Mouse (Mus musculus) lung, postnatal 4 days (tissue): ENCODE data around the gene Mei1.

Source experiments
- DNase-seq, 2 experiments: peaks; one replicate each; pipeline ENCODE4 v3.0.0; 2021

Gene Mei1

GRCm38 (mm10) chr15:82069898-82070297 lies at the start of gene Mei1:
TSS of gene Mei1 (plus strand) at chr15:82069996.
- DNase-seq, result no peak

- peak in 1 of 2 experiments; percentile 39 for DNase-seq
These were observed 47.2 kb upstream of the Mei1 start for GRCm38 (mm10) chr15:82022535-82023088.

DNA sequence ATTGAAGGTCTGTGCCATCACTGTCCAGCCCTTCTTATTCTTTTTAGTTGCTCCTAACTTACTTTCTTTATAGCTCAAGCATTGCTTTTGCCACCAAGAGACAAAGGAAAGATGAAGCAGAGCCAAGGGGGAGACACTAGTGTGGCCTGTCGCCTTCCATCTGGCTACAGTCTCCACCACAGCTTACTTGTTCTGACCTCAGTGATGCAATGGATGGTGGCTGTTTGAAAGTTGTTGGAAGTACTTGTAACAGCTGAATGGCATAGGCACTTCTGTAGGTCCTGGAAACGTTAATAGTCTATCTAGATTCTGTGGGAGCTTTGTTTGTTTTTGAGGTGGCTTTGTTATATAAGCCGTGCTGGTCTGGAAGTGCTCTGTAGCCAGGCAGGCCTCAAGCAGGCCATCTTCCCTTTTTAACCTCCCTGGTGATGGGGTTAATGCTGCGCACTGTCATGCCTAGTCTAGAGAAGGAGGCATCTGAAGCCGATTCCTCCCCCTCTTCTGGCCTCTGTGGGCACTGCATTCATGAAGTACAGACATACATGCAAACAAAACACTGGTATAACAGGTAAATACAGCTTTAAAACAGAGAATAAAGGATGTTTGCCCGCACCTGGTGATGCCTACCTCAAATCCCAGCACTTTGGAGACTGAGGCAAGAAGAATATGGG lies 45.7 kb upstream of the Mei1 start:
- no peak for DNase-seq

DNA sequence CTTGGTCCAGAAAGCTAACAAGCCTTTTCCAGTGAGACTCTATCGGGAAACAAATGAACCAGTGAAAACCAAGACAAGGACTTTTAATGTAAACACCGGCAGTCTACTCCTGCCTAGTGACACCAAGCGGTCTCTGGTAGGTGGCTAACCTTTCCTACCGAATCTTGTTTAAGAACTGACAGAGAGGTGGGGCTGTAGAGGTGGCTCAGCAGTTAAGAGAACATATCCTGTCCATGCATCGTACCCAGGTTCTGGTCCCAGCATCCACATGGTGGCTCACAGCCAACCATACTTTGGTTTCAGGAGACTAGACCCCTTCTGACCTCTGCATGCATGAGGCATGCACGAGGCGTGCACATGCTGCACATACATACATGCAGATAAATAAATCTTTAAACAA lies 42.5 kb upstream of the Mei1 start:
- DNase-seq, result no peak

DNA sequence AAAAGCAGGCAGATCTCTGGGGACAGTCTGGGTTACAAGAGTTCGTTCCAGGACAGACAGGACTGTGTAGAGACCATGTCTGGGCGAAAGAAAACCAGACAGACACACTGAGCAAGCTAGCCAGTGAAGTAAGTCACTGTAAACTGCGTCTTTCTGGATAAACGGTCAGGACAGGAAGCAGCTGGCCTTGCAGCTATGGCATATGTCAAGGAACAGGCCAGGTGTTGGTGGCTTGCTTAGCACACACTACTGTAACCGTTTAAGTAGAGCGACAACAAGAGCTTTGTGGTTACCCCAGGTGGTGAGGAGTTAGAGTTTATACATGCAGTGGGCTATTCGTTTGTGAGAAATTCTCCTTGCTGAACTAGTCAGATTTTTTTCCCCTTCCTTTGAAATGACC lies 42.1 kb upstream of the Mei1 start:
- DNase-seq, result no peak

DNA sequence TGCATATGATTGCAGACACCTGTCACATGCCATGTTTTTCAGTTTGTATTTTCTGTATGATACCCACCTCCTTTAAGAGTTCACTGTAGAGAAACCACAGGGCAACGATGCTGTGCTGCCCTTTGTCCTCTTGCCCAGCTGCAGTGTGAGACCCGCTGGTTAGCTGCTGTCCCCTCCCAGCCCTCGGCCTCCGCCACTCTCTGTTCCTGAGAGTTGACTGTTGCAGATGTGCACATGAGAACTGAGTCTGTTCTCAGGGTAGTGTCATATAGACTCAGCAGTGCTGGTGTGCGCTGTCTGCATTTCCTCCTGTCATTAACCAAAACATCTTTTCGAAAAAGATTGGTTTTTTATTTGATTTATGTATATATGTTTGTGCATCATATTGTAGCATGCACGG lies 37.4 kb upstream of the Mei1 start:
- no peak for DNase-seq

DNA sequence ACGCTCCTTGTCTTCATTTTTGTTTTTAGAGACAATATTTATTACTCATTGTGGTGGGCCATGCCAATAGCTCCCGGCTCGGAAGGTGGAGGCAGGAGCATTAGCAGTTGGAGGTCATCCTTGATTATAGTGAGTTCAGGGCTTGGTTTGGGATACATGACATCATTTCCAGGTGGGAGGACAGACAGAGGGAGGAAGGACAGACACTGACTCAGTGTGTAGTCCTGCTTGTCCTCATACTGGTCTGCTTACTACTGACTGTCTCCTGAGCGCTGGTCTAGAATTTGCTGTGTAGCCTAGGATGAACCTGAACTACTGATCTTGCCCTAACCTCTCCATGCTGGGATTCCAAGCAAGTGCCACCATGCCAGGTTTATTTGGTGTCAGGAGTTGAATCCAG lies 36.0 kb upstream of the Mei1 start, which contains the start of gene Desi1:
Gene Desi1, minus strand, starts transcription at position 101 of the 400 bp plus-strand sequence.
- DNase-seq, result no peak

- DNase-seq, result peak in 1 of 2 experiments; percentile 43
These were observed 33.7 kb upstream of the Mei1 start for GRCm38 (mm10) chr15:82035904-82036689.

DNA sequence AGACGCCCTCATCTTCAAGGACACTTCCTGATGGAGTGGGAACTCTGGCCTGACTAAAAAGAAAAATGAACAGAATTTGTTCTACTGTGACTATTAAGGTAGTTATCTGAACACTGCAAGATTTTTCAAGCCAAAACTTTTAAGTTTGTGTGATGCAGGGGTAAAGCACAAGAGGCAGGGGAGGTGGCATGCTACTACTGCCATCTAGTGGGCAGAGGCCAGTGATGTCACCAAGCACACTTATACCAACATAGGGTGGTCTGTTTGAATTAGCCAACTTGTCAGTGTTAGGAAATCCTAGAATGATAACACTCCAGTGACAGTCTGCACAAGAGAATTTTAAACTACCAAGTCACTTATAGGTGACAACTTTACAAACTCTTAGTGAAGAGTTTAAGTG lies 29.1 kb upstream of the Mei1 start:
- DNase-seq, result peak; percentile 45 to 52

DNA sequence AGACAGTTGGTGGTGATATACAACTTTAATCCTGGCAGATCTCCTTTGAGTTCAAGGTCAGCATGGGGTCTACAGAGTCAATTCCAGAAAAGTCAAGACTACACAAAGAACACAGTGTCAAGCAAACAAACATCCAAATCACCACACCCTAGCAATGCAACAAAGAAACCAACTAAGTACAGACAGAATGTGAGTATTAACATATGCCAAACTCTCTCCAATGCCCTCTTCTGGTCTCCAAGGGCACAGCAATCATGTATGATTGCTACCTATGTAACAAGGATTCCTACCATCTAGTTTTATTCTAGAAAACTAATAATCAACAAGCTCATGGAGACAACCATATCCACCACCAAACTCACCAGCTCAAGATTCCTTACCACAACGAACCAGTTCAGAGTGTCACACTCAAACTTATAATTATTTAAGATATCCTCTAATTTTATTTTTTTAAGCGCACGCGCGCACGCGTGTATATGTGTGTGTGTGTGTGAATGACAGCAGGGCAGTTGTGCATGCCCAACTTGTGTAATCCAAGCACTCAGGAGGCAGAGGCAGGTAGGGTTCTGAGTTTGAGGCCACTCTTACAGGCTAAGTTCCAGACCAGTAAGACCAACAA lies 25.5 kb upstream of the Mei1 start:
- no peak for DNase-seq

DNA sequence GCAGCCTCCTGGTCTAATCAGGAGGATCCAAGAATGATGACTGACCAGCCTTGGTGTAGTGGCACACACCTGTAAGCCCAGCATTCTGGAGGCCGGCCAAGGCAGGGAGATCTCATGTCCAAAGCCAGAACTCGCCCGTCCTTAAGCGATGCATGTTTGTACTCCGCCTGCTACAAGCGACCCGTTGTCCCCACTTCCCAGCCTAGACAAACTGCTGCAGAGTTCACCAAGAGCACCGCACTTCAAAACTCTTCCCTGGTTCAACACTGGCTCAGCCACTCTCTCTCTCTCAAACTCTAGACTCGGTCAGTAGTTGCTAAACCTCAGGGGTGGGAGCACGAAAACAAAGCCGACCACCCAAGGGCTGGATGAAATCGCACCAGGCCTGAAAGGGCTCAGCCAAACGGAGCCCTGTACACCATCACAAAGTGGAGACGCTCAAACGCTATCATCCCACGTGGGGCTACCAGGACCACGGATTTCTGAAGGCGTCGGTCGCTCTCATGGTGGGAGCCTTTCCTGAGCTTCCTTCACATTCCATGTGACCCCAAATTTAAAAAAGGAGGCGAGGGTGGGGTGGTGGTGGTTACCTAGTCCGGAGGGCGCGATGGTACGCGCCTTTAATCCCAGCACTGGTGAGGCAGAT lies 23.4 kb upstream of the Mei1 start:
- DNase-seq, result no peak

DNA sequence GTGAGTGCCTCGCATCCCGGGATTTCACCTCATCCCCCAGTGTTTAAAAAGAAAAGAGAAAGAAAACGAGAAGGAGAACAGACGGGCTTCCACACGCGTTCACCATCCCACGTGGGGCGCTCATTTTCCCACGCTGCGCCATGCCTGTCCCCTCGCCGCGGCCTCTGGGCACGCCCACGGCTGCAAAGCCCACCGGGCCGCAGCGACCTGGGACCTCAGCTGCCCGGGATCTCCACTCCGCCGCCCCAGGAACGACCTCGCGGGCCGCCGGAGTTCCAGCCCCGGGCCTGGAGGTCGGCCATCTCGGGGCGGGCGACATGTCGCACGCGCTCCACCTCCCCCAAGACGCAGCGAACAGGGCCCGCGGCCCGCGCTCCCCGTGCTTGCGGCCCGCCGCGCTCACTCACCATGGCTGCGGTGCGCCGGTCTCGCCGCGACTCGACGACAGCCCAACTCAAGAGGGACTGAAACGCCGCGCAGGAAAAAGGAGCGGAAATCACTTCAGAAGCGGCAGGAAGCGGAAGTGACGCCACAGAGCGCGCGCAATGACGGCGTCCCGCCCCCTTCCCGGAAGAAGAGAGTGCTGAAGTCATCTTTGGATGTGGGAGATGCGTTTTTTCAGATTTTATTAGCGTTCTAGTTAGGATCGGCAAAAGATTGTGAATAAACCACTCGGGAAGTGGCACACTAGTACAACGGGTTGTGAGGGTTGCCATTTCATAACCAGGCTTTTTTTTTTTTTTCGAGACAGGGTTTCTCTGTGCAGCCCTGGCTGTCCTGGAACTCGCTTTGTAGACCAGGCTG lies 22.5 kb upstream of the Mei1 start, which contains the start of gene Snu13:
Gene Snu13, minus strand, starts transcription at position 519 of the 804 bp plus-strand sequence.
- peak; percentile 94 for DNase-seq

GRCm38 (mm10) chr15:82052544-82052943 lies 17.3 kb upstream of the Mei1 start:
- no peak for DNase-seq

DNA sequence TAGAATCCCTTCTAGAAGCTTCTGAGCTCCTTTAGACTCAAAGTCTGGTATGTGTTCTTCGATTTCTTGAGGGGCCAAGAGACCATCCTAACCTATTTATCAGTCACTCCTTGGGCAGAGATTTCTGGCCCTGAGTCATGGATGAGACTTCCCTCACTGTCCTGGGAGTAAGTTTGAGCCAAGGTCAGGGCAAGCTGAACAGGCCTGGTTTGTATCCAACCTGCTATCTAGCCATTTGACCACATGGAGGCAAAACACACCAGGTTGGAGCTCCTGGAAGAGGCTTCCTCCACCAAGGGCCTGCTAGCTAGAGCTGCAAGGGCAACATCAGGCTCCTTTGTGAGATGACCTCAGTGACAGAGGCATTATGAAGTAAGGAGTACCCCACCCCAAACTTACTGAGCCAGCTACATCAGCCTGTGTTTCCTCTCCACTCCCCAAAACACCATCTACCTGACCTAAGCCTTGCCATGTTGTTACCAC lies 11.0 kb upstream of the Mei1 start, which contains the start of gene 4930407I10Rik:
Gene 4930407I10Rik, plus strand, starts transcription at position 433 of the 483 bp plus-strand sequence.
- DNase-seq, result no peak

DNA sequence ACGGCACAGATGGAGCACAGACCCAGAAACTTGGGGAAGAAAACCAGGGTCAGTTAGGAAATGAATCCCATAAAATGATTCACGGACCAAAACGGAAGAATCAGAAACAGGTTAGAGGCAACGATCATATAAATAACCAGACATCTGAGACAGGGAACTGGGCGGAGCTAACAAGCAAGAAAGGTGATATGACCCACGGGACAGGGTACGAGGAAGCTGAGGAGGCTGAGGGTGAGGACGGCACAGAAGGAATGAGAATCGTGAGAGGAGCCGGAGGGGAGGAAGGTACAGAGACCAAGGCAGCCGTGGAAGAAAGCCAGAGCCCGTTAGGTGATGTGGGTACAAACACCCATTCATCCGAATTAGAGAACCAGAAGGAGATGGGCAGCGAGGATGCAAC lies 5.9 kb upstream of the Mei1 start:
- no peak for DNase-seq

DNA sequence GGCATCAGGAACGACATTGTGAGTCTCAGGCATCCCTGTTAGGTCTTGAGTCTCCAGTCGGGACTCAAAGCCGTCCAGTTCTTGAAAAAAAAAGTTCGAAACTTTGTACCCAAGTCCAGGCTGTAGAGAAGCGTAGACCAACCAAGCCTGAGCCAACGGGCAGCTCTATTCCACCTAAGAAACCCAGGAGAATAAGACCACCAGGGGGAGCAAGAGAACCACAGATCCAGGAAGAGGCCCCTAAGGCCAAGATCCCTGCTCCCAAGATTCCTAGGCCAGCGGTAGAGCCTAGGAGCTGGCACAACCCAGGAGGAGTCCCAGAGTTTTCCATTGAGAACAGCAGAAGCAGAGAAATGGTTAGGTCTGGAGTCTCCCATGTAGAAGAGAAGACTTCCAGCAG lies 4.3 kb upstream of the Mei1 start:
- DNase-seq, result peak in 1 of 2 experiments; percentile 78

DNA sequence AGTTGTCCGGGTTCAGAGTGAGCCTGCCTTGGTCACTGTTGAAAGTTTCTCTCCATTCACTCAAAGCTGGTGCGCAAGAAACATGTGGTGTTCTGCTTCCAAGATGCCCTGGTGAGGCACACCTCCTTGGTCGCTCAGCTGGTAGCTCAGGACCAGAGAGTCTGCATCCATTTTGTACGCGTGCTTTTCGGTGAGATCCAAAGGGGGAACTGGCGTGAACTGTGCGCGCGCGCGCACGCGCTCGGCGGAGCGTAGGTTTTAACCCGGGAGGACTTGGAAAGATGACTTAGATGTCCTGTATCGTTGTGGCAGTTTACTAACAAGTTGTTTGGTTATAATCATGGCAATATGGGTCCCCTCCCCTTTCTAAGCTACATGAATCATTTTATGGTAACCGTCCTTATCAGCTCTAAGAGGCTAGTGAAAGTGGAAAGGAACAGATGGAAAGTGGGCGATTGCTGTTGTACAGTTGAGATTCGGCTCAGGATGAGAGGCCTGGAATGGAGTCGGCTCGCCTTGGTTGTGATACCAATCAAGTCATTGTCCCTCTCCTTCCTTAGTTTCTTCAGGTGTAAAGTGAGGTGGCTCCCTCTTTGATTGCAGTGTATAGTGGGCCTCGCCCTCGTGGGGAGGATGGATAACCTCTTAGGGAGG lies 2.1 kb downstream of the Mei1 start:
- DNase-seq, result no peak

- no peak for DNase-seq
These were observed 3.7 kb downstream of the Mei1 start for GRCm38 (mm10) chr15:82073490-82073889.

- DNase-seq, result no peak
These were observed 10.1 kb downstream of the Mei1 start for GRCm38 (mm10) chr15:82079883-82080282.

DNA sequence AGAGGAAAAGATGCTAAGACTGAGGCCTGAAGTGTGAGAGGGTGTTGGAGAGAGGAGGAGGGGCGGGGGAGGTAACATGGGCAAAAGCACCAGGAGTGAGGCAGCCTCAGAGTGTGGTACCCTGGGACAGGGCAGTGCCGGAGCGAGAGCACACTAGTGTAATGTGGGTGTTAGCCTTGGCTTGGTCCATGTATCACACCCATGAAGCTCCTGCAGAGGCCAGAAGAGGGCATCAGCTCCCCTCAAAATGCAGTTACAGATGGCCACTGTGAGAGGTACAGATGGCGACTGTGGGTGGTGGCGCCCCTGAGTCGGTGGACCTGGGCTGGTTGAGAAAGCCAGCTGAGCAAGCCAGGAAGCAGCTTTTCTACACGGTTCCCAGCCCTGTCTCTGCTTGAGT lies 11.4 kb downstream of the Mei1 start:
- peak in 1 of 2 experiments; percentile 21 for DNase-seq

- no peak for DNase-seq
These were observed 15.8 kb downstream of the Mei1 start for GRCm38 (mm10) chr15:82085606-82086005.
